Mouse (Mus musculus) kidney, adult 18-20 months (tissue): Measurements from ENCODE around the gene Tdrd5.
A peak's percentile ranks its signal among the peaks of the same experiment; 100 is the strongest.
"Not testable (repeated sequence)": the region's sequence is repeated elsewhere in the genome, so short reads cannot be mapped to it uniquely, and the experiment has no call there.

Source experiments
- DNase-seq: peaks from one replicate; pipeline ENCODE4 v3.0.0; 2021

Gene Tdrd5

DNA sequence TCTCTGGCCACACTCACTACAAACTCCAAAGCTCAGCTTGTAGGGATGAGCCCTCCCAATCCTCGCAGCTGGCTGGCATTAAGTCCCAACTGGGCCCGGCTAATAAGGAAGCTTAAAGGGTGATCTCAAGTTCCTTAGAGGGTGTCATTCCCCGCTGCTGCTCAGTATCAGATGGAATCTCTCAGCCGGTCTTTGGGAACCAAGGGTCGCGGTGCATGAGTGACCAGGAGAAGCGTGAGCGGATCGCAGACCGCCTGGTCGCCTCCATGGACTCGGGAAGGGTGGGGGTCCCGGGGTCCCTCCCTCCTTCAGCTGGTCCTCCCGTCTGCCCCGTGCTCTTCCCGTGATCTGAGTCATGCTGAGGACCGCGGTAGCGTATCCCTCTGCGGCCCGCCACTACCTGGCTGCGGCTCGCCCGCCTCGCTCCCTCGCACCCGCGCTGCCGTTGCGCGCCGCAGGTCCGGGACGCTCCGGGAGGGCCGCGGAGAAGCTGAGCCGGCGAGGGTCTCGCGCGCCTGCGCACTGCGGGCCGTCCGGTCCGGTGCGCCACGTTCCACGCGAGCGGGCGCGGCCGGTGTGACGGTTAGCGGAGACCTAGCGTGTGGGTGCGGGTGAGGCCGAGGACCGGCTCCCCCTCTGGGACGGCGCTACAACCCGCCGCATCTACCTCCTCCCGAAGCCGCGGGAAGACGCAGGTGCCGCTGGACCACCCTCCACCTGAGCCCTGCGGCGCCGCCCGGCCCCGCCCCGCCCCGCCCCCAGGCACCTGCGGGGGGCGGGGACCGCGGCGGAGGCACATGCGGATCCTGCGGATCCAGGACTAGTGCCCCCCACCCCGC, at the start of gene Tdrd5:
Gene Tdrd5, minus strand, starts transcription at position 754 of the 839 bp plus-strand sequence.
- DNase-seq: peak; percentile 46

- peak; percentile 28 for DNase-seq
Measured at GRCm38 (mm10) chr1:156352466-156352865, 49.0 kb upstream of the Tdrd5 start.

DNA sequence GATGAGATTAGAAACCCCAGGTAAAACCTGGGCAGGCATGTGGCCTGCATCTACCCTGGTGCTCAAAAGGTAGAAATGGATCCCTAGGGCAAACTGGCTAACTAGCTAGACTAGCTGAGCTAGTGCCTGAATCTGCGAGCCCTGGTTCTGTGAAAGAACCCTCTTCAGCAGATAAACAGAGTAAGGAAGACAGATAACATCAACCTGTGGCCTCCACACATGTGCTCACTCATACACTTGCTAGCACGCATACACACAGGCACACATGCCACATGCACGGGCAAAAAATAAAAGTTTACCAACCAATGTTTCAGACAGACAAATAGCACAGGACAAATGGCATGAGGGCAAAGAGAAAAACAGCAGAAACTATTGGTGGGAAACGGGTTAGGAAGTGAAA, 47.0 kb upstream of the Tdrd5 start:
- no peak for DNase-seq

DNA sequence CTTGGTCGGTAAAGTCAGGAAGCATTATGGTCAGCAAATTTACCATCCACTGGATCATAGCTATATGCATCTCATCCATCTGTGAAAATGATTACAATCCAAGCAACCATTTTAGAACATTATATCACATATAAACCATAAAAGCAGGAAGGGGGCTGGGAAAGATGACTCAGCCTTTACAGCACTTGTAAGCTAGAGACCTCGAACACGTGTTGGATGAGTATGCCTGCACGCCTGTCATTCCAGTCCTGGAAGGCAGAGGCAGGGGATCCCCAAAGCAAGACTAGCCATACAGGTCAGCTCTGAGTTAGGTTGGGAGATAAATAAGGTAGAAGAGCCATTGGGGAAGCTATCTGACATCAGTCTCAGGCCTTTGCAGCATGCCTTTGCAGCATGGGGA, 45.6 kb upstream of the Tdrd5 start:
- no peak for DNase-seq

GRCm38 (mm10) chr1:156345633-156346032, 42.2 kb upstream of the Tdrd5 start:
- no peak for DNase-seq

DNA sequence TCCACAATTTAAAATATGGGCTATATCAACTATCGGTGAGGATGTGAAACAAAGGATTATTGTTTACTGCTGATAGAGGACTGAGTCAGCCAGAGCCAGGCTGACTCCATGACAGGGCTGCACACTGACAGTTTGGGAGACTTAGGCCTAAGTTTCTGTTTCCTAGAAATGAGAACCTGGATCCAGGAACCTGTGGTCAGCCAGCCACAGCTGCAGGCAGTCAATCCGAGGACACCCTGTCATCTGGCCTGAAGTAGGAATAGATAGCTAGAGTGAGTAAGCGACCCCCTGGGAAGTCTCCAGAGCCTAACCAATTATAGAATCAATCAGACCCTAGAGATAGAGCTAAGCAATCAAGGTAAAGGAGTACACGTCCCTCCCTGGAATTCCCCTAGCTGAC, 41.0 kb upstream of the Tdrd5 start:
- no peak for DNase-seq

DNA sequence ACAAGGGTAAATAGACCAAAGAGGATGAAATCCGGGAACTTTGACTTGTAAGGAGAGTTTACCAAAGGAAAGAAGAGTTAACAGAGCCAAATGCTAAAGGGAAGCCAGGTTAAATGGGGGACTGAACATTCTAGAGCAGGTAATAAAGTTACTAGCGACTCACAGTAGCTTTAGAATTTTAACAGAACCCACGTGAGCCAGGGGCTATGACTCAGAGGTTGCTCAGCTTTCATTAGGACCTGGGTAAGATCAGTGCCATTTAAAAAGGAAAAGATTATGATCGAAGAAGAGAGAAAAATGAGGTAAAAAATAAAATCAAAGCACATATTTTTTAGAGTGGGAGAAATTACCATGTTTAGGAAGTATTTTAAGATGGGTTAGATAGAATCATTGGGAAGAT, 37.4 kb upstream of the Tdrd5 start:
- no peak for DNase-seq

DNA sequence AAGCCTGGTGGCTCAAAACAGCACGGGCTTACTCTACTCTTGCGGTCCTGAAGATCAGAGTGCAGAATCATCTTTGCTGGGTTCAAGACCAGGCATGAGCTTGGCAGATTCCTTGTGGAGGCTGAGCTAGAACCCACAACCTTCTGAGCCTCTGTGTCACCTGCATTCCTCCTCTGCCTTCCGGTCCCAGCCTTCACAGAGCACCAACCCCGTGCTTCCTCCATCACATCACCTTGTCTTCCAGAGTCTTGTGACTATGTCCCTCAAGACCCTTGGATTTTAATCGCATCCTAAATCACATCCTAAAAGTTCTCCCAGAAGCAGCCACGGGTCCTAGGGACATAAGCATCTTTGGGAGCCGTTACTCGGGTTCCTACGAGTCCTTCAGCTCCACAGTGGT, 19.7 kb upstream of the Tdrd5 start:
- no peak for DNase-seq

GRCm38 (mm10) chr1:156310630-156311029, 7.2 kb upstream of the Tdrd5 start, which contains the start of gene Nphs2:
Gene Nphs2, plus strand, starts transcription at chr1:156310727.
- no peak for DNase-seq

GRCm38 (mm10) chr1:156308595-156308994, 5.1 kb upstream of the Tdrd5 start:
- DNase-seq: no peak

DNA sequence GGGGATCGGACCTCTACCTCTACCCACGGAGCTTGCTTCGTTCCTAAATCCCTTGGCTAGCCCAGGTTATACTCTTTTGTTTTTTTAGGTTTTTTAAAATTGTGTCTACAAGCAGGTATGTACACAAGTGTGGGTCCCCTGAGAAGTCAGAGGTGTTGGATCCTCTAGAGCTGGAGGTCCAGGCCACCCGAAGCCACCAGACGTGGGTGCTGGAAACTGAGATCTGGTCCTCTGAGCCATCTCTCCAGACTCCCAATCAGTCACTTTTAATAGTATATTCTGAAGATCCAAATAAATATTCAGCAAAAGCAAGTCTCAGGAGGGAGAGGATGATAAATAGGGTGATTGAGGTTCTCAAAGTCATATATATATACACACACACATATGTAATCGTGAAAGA, 13.4 kb downstream of the Tdrd5 start:
- DNase-seq: no peak

DNA sequence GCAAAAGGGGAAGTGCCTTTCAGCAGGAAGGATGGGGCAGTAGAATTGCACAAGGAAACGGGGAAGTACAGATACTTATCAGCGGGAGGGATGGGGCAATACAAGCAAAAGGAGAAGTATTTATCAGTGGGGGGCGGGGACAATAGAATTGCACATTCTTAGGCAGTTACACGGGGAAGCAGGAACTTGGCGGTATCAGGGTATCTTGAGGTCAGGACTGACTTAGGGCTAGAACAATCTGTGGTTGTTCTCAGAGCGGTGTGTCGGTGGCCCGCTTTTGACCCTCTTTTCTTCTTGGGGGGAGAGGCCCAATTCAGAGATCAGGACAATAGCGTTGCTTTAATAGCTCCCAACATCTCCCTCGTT, 14.3 kb downstream of the Tdrd5 start:
- not testable (repeated sequence) for DNase-seq

DNA sequence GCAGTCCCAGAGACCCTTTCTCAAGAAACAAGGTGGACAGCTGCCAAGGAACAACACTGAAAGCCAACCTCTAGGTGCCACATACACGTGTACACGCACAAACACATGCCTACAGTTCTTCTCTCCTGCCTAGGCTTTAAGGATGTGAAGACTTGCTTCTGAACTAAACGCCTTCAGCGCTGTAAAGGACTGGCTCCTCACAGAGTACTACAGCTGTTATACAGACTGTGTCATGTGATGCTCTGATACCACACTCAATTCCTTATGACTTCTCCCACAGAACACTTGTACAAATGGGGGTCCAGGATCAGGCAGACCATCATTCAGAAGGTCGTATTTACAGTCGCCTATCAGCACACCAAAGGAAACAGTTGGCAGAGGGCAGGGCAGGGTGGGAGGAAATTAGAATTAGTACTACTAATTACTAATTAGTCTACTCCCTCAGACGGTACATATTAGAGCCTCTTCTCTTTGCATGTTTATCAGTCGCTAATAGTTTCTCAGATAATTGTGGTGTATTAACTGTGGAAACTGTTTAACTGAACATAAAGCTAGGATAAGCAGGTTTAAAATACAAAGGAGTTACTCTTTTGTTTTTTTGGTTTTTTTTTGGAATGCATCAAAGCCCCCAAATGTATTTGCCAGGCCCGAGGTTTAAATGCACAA, 14.8 kb downstream of the Tdrd5 start:
- no peak for DNase-seq

GRCm38 (mm10) chr1:156285541-156285896, 17.9 kb downstream of the Tdrd5 start:
- no peak for DNase-seq

- DNase-seq: no peak
Measured at GRCm38 (mm10) chr1:156284851-156285540, 18.5 kb downstream of the Tdrd5 start.

- DNase-seq: no peak
Measured at GRCm38 (mm10) chr1:156284207-156284606, 19.3 kb downstream of the Tdrd5 start.

DNA sequence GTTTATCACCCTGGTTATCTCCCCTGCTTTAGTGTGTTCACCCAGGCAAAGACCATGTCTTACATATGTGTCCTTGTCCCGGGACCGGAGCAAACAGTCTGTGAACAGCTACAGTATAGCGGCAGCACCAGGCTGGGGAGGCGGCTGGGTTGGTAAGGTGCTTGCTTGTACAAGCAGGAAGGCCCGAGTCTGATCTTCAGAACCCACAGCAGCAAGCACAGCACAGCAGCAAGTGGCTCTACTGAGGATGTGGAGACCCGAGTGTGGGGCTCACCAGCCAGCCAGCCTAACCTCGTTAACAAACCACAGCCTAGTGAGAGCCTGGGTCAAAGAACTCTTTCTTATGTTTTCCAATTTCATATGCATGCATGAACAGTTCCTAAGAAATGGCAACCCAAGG, 23.3 kb downstream of the Tdrd5 start:
- no peak for DNase-seq

DNA sequence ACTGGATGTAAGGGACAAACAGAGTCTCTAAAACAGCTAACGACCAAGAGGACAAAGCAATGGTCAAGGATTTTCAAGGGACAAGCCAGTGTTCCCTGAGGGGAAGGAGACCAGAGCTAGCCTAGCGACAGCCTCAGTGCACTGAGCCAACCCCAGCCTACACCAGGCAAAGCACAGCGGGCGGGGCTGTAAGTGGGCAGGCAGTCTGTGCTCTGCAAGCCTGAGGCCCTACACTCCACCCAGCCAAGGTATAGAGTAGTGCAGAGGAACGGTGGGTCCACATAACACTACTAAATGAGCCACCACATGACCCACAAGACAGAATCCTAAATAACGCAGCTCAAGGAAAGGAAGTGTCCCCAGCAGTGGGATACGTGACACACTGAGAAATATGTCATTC, 29.8 kb downstream of the Tdrd5 start:
- no peak for DNase-seq

GRCm38 (mm10) chr1:156271654-156272053, 31.8 kb downstream of the Tdrd5 start:
- no peak for DNase-seq

DNA sequence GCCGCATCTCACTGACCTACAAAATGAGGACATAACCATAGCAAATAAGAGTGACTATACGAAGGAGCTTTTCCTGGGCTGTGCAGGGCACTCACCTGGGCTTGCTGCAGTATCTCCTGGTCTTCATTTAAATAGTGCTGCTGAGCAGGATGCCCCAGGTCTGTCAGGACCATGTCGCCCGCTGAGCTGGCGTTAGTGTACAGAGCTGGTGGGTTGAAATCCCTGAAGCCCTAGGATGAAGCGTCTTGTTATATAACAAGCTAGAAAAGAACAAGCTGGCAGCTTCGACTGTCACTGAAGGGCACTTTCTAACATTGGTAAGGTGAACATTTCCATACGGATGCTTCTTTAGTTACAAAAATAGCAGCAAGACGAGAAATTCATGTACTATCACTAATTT, 33.0 kb downstream of the Tdrd5 start:
- DNase-seq: no peak

DNA sequence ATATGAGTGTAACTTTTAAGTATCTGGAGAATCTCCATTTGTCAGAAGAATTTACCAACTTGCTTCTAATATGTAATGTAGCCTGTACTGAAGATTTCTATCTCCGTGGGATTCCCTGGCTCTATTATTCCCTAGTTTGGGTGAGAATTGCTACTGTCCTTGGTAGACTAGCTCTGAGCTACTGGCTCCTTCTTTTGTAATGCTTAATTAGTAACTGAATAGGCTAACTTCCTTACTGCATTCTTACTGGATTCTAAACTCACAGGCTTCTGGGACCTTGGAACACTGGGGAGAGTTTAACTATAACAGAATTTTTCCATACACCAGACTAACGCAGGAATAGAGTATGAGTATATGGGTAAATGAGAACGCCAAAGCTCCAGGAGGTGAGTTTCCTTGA, 34.9 kb downstream of the Tdrd5 start:
- DNase-seq: not testable (repeated sequence)

GRCm38 (mm10) chr1:156263946-156264345, 39.5 kb downstream of the Tdrd5 start:
- no peak for DNase-seq

- DNase-seq: peak; percentile 75
Measured at GRCm38 (mm10) chr1:156263352-156263751, 40.1 kb downstream of the Tdrd5 start.

- no peak for DNase-seq
Measured at GRCm38 (mm10) chr1:156254866-156255265, 48.6 kb downstream of the Tdrd5 start.
